Mouse (Mus musculus) liver, adult 2 months (tissue): Measurements from ENCODE around the gene Hes3.

Experiments used
- CTCF ChIP-seq: fragments of 200-500 bp; IDR thresholded peaks from 2 replicates; pipeline ENCODE4 v1.5.1; 2011; ENCODE audit warnings: low read depth, low read length, control low read depth
- POLR2A ChIP-seq: fragments of 200-500 bp; IDR thresholded peaks from 2 replicates; pipeline ENCODE4 v1.6.1; 2011; ENCODE audit warnings: low read length, control low read depth; ENCODE audit not compliant: insufficient read depth; ENCODE audit errors: extremely low read depth

DNA sequence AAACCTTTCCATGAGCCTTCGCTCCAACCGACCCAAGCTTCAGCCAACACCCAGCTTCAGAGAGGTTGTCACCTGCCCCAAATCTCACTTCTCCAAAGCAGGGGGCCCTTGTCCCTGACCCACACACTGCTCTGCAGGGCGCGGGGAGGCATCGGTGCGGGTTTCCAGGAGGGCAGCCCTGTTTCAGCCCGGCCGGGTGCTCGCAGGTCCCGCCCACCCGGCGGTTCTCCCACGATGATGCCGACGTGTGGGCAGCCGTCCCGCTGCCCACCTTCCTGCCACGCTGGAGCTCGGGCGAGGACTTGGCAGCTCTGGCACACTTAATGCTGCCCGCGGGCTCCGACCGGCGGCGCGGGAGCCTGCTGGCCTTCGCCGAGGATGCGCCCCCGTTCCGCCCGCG lies 8.7 kb downstream of the Hes3 start:
- TF ChIP-seq CTCF (no peak), POLR2A (no peak)
